Mouse (Mus musculus): Measurements from ENCODE around the gene Man1a2.

DNA sequence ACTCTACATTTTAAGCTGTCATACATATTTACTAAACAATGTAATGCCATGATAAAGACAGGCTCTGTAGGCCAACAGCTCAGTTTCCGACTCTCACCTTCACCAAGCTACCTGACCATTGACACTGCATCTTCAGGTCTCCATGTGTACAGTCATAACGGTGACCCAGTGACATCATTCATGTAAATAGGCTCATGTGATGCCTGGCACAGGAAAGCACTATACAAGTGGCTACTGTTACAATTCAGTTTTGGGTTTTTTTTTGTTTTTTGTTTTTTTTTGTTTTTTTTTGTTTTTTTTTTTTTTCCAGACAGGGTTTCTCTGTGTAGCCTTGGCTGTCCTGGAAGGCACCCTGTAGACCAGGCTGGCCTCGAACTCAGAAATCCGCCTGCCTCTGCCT is 94.2 kb downstream of the Man1a2 start:
- TF ChIP-seq POLR2A (IDR thresholded peaks at IDR 0.05; ENCODE audit: control insufficient read depth in 1 of 2, insufficient read depth in 1 of 2, low read depth in 1 of 2, low read length in 2 of 2, poor library complexity in 1 of 2) (no peak), E2F4 (IDR thresholded peaks at IDR 0.05; ENCODE audit: borderline replicate concordance, low read depth, low read length) (no peak), CTCF (IDR thresholded peaks at IDR 0.05 in 2 of 3, conservative IDR thresholded peaks at IDR 0.05 in 1 of 3; ENCODE audit: control insufficient read depth in 1 of 3, insufficient read depth in 1 of 3, low read depth in 2 of 3, low read length in 3 of 3, poor library complexity in 1 of 3, severe bottlenecking in 1 of 3) (no peak), POLR2AphosphoS2 (IDR thresholded peaks at IDR 0.05; ENCODE audit: low read length) (no peak), MAZ (IDR thresholded peaks at IDR 0.05; ENCODE audit: low read depth, low read length) (no peak), NELFE (IDR thresholded peaks at IDR 0.05; ENCODE audit: low read depth, low read length) (no peak), GATA1 (IDR thresholded peaks at IDR 0.05; ENCODE audit: low read depth, low read length) (no peak), ZKSCAN1 (IDR thresholded peaks at IDR 0.05; ENCODE audit: low read depth, low read length) (no peak), ZNF384 (IDR thresholded peaks at IDR 0.05; ENCODE audit: low read depth, low read length) (no peak), HCFC1 (IDR thresholded peaks at IDR 0.05; ENCODE audit: low read depth, low read length) (no peak), USF1 (IDR thresholded peaks at IDR 0.05; ENCODE audit: low read depth, low read length) (no peak), MYC (IDR thresholded peaks at IDR 0.05; ENCODE audit: low read depth, low read length) (no peak), MAFK (IDR thresholded peaks at IDR 0.05; ENCODE audit: borderline replicate concordance, low read depth, low read length) (no peak), EP300 (IDR thresholded peaks at IDR 0.05; ENCODE audit: low read depth in 1 of 2, low read length in 2 of 2) (no peak)
